Mouse (Mus musculus): ENCODE data around the gene Dapk2.
A peak's percentile ranks its signal among the peaks of the same experiment; 100 is the strongest.
"Not testable (repeated sequence)": the region's sequence is repeated elsewhere in the genome, so short reads cannot be mapped to it uniquely, and the experiment has no call there.

Gene Dapk2

DNA sequence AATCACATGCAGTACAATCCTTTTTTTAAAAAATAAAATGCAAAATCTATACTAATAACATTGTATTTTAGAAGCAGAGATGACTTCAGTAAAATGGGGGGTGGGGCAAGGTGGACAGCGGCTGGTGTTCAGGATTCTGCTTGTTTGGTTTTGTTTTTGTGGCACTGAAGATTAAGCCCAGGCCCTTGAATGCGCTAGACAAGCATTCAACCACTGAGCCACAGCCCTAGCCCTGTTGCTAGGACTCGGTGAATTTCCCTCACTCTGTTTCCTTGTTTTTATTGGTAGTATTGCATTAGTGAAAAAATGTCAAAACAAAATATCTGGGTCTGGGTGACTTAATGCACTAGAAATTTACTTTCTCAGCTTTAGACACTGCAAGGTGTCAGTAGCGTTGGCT is 118.0 kb downstream of the Dapk2 start:
- DNase-seq (ENCODE audit: low spot score), result no peak

- DNase-seq (ENCODE audit: low spot score), result no peak
Observed at GRCm38 (mm10) chr9:66276697-66277385, 118.8 kb downstream of the Dapk2 start.

GRCm38 (mm10) chr9:66279647-66280046 is 121.6 kb downstream of the Dapk2 start:
- DNase-seq (ENCODE audit: low spot score), result no peak

DNA sequence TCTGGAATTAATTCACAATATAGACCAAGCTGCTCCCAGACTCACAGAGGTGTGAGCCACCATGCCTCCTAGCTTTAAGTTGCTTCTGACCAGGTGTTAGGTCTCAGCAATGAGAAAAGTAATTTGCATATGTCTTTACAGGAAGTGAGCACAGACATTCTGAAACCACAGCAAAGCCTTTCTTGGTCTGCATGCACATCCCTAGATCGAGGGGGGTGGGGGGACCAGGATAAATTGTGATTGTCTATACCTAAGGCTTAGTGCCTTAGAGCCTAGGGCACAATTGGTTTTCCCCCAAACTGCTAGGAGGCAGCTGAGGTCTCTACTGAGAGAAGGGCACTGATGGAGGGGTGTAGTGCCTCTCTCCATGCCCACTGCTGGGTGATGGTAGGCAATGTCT is 122.5 kb downstream of the Dapk2 start:
- peak; percentile 73 for DNase-seq (ENCODE audit: low spot score)

DNA sequence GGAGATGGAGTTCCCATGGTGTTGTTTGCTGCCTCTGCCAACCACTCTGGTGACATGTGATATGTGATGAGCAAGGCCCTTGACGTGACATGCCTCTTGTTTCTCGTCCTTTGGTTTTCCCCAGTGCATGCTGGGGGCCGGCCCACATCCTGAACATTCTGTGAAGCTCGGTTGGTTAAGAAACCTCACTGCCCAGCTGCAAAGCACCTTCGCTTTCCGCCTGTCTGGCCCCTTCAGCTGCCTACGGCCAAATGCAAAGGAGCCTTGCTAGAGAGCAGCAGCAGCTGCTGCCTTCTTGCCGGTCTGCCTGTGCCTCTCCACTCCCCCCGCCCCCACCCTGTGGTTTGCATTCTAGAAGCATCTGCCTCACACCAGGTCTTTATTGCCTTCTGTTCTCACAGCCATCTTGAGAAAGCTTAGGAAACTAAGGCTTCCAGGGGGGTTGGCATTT is 123.5 kb downstream of the Dapk2 start:
- DNase-seq (ENCODE audit: low spot score), result peak; percentile 85

GRCm38 (mm10) chr9:66282582-66282981 is 124.6 kb downstream of the Dapk2 start:
- no peak for DNase-seq (ENCODE audit: low spot score)

DNA sequence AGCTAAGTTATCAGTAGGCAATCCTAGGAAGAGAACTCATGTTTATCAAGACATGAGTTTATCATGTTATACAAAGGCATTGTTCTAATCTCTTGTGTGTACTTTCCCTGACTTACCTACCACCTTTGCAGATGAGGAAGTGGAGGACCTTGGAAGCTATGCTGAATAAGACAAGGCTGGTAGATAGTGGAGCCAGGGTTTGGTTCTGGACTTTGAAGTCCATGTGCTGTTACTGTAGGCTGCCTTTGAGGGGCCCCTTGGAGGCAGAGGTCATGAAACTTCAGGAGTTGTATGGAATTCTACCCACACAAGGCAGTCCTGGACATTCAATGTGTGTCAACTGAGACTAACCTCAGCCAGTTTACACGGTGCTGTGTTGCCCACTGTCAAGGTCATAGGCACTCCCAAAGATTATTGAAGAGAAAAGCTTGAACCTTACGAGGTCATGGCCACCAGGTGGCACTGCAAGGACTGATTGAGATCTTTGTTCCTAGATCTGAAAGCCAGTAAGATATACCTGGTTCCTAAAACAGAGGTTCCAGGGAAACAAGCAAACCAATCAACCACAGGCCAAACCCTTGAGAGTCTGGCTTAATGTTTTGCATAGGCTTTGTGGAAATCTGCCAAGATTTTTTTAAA is 125.7 kb downstream of the Dapk2 start:
- peak; percentile 69 for DNase-seq (ENCODE audit: low spot score)

GRCm38 (mm10) chr9:66285241-66285640 is 127.2 kb downstream of the Dapk2 start:
- not testable (repeated sequence) for DNase-seq (ENCODE audit: low spot score)

GRCm38 (mm10) chr9:66285901-66286300 is 127.9 kb downstream of the Dapk2 start:
- no peak for DNase-seq (ENCODE audit: low spot score)

GRCm38 (mm10) chr9:66290727-66291126 is 132.7 kb downstream of the Dapk2 start:
- no peak for DNase-seq (ENCODE audit: low spot score)

DNA sequence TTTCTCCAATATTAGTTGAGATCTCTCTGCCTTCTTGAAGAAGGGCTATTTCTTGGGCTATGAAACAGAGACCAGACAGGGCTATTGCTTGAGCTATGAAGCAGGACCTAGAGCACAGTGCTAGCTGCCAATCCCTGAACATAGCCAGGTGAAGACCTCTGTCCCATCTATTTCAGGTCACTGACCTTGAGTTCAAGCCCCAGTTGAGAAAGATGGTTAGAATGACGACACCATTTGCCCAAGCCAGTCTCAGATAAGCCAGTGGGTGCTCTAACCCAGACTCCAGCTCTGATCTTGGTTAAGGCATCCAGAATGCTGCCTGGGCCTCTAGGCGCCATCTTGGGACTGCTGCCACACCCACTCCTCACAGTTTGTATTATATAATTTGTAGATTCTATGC is 135.3 kb downstream of the Dapk2 start:
- DNase-seq (ENCODE audit: low spot score), result no peak

DNA sequence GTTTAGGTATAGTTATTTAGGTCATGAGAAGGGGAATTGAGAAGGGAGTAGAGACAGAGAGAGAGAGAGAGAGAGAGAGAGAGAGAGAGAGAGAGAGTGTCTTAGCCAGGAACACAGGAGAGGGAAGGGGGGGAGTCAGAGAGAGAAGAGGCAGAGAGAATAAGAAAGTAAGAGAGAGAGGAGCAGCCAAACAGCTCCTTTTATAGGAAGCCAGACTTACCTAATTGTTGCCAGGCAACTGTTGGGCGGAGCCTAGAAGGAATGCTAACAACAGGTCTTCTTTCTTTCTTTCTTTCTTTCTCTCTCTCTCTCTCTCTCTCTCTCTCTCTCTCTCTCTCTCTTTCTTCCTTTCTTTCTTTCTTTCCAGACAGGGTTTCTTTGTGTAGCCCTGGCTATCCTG is 136.2 kb downstream of the Dapk2 start:
- peak; percentile 22 for DNase-seq (ENCODE audit: low spot score)

GRCm38 (mm10) chr9:66294980-66295410 is 137.0 kb downstream of the Dapk2 start:
- peak; percentile 10 for DNase-seq (ENCODE audit: low spot score)

DNA sequence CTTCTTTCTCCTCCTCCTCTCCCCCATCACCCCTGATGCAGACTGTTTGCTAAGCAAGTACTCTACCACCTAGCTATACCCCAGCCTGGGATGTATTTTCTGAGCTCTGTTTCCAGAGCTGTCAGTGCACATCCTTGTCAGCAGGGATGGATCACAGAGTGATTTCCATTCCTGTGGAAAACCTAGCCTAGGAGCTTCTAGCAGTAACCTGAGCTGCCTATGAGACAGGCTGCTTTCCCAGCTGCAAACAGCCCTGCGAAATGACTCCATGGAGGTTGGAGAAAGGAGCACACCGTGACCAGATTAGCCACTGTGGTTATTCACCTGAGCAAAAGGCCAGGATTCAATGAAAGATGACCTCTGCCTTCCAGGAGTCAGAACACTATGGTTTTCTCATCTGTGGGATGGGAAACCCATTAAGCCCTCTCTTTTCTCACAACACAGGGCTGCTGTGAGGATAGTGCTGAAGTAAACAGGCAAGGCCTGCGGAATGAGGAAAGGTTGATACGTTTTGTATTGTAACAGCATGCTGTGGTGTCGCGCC is 137.6 kb downstream of the Dapk2 start:
- no peak for DNase-seq (ENCODE audit: low spot score)

DNA sequence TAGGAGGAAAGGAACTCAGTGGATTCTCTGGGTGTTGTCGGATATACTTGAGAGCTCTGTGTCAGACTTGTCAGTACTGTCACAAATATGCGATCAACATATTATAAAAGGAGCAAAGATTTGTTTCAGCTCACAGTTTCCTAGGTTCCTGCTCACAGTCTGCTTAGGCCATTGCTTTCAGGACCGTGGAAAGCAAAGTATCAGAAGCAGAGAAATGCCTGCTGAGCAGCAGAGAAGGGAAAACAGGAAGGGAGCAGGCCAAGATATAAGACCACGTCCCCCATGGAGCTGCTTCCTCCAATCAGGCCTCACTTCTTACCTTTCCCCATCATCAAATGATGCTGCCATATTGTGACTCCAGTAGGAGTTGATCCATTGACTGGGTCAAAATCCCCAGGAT is 140.8 kb downstream of the Dapk2 start:
- no peak for DNase-seq (ENCODE audit: low spot score)

GRCm38 (mm10) chr9:66300448-66301027 is 142.5 kb downstream of the Dapk2 start:
- no peak for DNase-seq (ENCODE audit: low spot score)

GRCm38 (mm10) chr9:66304320-66305090 is 146.5 kb downstream of the Dapk2 start:
- DNase-seq (ENCODE audit: low spot score), result no peak

DNA sequence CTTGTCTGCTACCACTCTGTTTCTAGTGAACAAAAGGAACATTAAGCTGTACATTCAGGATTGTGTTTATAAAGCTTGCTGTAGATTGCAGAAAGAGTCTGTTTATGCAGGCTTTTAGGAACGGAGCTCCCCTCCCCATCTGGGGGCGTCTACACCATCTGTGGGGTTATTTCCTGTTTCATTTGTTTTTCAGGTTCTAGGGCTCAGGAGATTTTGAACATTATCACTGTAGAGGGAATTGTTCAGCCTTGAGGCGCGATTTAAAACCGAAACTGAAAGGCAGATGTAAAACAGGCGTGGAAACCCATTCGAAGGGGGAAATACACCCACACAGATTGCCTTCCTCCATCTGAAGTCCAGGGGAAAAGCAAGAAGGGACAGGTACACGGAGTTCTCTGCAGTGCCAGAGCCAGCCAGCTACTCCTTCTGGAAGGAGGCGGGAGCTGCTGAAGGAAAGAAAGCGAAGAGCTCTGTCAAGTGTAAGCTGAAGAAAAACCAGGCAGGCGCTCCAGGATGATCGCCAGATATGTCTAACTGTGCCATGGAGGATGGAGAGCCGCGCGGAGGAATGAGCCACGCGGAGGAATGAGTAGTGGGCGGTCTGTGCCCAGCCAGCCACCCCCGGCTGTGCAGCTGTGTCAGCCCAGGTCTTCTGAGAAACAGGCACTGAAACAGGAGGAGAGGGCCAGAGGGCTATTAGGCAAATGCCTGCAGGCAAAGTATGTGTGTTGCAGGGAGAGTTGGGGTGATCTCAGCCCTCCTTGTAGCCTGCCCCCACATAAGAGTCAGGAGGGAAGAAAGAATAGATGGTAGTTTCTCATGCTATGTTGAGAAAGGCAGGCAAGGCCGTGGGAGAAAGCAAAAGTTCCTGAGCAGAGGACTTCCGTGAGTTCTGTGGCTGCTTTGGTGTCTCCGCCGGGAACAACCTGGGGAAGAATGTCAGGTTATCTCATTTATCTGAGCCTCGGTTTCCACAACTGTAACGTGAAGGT is 147.4 kb downstream of the Dapk2 start:
- peak; percentile 70 for DNase-seq (ENCODE audit: low spot score)

GRCm38 (mm10) chr9:66306414-66306813 is 148.4 kb downstream of the Dapk2 start:
- DNase-seq (ENCODE audit: low spot score), result no peak

DNA sequence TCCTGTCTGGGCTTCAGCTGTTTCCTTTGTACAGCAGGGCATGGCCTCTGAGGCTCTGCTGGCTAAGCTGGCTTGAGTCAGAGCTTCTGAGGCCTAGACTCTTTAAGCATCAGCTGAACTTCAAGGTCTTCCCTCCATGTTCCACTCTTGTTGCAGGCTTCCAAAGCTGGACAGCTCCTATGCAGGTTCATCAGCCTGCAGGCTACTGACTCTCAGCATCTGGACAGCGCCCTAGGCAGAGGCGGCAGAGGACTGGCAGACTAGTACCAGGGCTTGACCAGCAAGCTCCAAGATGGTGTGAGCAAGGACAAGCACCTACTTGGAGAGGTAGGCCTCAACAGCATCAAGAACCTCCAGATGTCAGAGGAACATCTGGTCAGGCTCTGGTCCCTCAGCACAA is 149.3 kb downstream of the Dapk2 start:
- DNase-seq (ENCODE audit: low spot score), result no peak

DNA sequence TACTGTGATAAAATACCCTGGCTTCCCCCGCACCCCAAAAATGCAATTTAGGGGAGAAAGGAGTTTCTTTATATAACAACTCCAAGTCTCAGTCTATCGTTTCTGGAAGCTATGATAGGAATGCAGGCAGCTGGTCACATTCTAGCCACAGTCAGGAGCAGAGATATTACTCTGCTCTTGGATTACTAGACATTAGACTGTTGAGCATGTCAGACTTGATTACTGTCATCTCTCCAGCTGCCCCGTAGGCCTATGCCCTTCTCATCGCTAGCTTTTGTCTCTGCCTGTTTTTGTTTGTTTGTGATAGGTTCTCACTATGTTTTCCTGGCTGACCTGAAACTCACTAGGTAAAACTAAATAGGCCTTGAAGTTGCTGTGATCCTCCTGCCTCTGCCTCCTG is 150.7 kb downstream of the Dapk2 start:
- DNase-seq (ENCODE audit: low spot score), result no peak

Data from T-cell, adult 2 months (primary cell).